Mouse (Mus musculus) heart, embryonic 14.5 days (tissue): ENCODE results near the gene Ipcef1. TPM values are rescaled to one million over a fixed set of nuclear protein-coding genes. Genes with fewer than 3 reads are reported as not detected.

ENCODE experiments used
- ATAC-seq: fragments of 200-750 bp; cut with Nextera tagmentation; 2 replicates; pipeline ENCODE4 v1.8.0; 2017; ENCODE audit warnings: low read depth, moderate TSS enrichment; ENCODE audit not compliant: insufficient number of reproducible peaks, insufficient read depth, low FRiP score
- H3K27ac ChIP-seq, 2 experiments: fragments of 200-500 bp in 1 of 2; fragments of 300-500 bp in 1 of 2; sonication (generic) in 1 of 2; replicated peaks in 1 of 2; 2 replicates each; pipeline ENCODE4 v1.5.1; 2012 to 2014; ENCODE audit warnings: low read depth in 2 of 2, low read length in 2 of 2, control low read depth in 1 of 2, mild to moderate bottlenecking in 1 of 2, mixed read lengths in 1 of 2; ENCODE audit not compliant: control insufficient read depth in 1 of 2, insufficient read depth in 1 of 2
- H3K27me3 ChIP-seq: fragments of 300-500 bp; sonication (generic); 2 replicates; pipeline ENCODE4 v1.6.1; 2014; ENCODE audit warnings: mild to moderate bottlenecking, low read length, control low read depth; ENCODE audit not compliant: control insufficient read depth, insufficient read depth
- H3K36me3 ChIP-seq: fragments of 300-500 bp; sonication (generic); 2 replicates; pipeline ENCODE4 v1.6.1; 2014; ENCODE audit warnings: mild to moderate bottlenecking, control low read depth, low read length, mixed read lengths; ENCODE audit not compliant: control insufficient read depth, insufficient read depth
- H3K4me1 ChIP-seq, 2 experiments: fragments of 200-500 bp in 1 of 2; fragments of 300-500 bp in 1 of 2; sonication (generic) in 1 of 2; 2 replicates each; pipeline ENCODE4 v1.6.1; 2012 to 2014; ENCODE audit warnings: low read length in 2 of 2, control low read depth in 1 of 2, mixed read lengths in 1 of 2; ENCODE audit not compliant: control insufficient read depth in 2 of 2, insufficient read depth in 2 of 2
- H3K4me2 ChIP-seq: fragments of 300-500 bp; sonication (generic); 2 replicates; pipeline ENCODE4 v1.6.1; 2014; ENCODE audit warnings: mild to moderate bottlenecking, low read length
- H3K4me3 ChIP-seq, 2 experiments: fragments of 200-500 bp in 1 of 2; fragments of 300-500 bp in 1 of 2; sonication (generic) in 1 of 2; 2 replicates each; pipeline ENCODE4 v1.5.1; 2012 to 2014; ENCODE audit warnings: low read length in 2 of 2, mild to moderate bottlenecking in 2 of 2, control low read depth in 1 of 2, low read depth in 1 of 2, moderate library complexity in 1 of 2; ENCODE audit not compliant: control insufficient read depth in 1 of 2, insufficient read depth in 1 of 2
- H3K9ac ChIP-seq: fragments of 300-500 bp; sonication (generic); 2 replicates; pipeline ENCODE4 v1.6.1; 2014; ENCODE audit warnings: mild to moderate bottlenecking, low read length
- H3K9me3 ChIP-seq: fragments of 300-500 bp; sonication (generic); 2 replicates; pipeline ENCODE4 v1.6.1; 2016; ENCODE audit warnings: low read length, control low read depth; ENCODE audit not compliant: control insufficient read depth
- WGBS: fragments of 180-500 bp; shearing (Covaris S2); extraction: QIAGEN DNeasy Blood & Tissue Kit; methylation state at CpG from one replicate; pipeline ENCODE4 v1.1.7; 2014; 5-methylcytosine and 5-hydroxymethylcytosine counted together
- polyA plus RNA-seq: library from polyadenylated mRNA; unstranded; fragments of >200 nt; fragmentation: Nextera tagmentation; extraction: Ambion mirVana; gene quantifications from 2 replicates; pipeline ENCODE4 v1.2.1, GENCODE M21; 2014

Gene Ipcef1
- polyA plus RNA-seq, 1 experiment from 2014 or later: not detected

DNA sequence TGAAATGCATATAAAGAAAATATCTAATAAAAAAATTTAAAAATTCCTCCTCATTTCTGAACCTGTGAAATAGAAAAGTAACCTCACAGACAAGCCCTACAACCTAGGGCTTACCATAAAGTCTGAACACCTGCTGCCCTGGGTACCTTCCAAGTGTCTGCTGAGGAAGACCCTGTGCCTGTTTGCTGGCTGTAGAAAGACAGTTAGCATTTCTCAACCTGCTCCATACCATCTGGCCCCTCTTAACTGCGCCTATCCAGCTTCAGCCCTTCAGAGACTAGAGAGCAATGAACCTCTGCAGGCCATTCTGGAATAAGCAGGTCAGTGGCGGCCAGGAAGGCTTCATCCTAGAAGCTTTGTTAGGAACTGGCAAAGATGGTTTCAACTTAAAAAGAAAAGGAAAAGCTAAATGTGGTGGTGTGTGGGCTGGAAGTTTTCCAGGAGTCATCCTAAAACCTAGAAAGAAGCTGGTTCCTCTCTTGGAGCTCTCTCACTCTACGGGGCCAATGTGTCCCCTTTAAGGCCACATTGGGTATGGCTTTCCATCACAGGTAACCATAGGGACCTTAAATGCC, 150.4 kb downstream of the Ipcef1 start:
- H3K4me1 ChIP-seq: no peaks in the 10 kb centered on the region
- no peak overlapping the region for H3K4me2 ChIP-seq
- H3K9me3 ChIP-seq: no peaks in the 10 kb centered on the region
- H3K27me3 ChIP-seq: no peaks in the 10 kb centered on the region
- no peak overlapping the region for H3K27ac ChIP-seq
- no peak for ATAC-seq
- WGBS: 69% methylated on average over 3 of the region's 3 CpGs
- H3K4me3 ChIP-seq: no peak overlapping the region
- no peak overlapping the region for H3K9ac ChIP-seq
- H3K36me3 ChIP-seq: no peaks in the 10 kb centered on the region

DNA sequence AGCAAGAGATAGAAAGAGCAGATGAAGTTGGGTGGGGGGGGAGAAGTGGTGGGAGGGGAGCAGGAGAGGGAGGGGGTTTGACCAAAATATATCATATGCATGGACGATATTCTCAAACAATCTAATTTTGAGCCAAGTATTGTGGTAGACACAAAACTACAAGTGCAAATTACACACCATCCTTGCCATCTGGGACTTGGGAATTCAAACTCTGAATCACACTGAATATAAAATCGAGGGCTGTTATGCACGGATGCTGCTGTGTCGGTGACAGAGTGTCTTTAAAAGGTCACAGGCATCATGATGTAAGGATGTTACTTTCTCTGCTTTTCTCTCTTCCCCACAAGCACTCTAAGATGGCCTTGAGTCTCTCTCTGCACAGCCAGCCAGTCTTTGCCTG, 152.2 kb downstream of the Ipcef1 start:
- no peak overlapping the region for H3K9ac ChIP-seq
- no peak overlapping the region for H3K4me2 ChIP-seq
- no peaks in the 10 kb centered on the region for H3K4me1 ChIP-seq
- H3K9me3 ChIP-seq: no peaks in the 10 kb centered on the region
- H3K36me3 ChIP-seq: no peaks in the 10 kb centered on the region
- H3K27ac ChIP-seq: no peak overlapping the region
- no peak overlapping the region for H3K4me3 ChIP-seq
- no peak for ATAC-seq
- WGBS: 83% methylated on average over 4 of the region's 4 CpGs
- H3K27me3 ChIP-seq: no peaks in the 10 kb centered on the region

DNA sequence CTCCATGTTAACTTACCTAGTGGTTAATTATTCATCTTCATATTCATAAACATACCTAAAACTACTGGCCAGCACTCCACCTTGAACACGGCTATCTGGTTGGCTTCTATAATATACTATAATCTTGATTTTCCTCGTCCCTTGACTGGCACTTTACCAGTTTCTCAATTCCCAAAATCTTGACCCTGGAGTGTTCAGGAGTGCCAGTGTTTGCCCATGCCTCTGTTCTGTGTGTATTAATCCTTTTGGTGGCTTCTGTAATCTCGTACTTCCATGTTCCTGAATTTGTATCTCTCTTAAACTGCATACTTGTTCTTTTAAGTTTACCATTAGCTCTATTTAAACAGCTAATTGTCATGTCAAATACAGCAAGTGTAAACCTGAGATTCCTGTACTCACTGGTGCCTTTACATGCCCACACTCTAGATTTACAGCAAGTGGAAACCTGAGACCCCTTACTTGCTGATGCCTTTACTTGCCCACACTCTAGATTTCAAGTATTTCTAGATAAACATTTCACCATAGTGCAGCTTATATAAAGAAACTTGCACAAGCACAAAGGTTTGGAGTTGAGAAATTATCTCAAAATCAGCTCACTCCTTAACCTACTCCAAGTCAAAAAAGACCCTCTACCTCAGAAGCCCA, 155.5 kb downstream of the Ipcef1 start:
- Histone ChIP-seq H3K9ac (no peak overlapping the region), H3K4me2 (no peak overlapping the region), H3K4me3 (no peak overlapping the region), H3K4me1 (no peaks in the 10 kb centered on the region), H3K27ac (no peak overlapping the region), H3K27me3 (no peaks in the 10 kb centered on the region), H3K36me3 (no peaks in the 10 kb centered on the region), H3K9me3 (no peaks in the 10 kb centered on the region)
- WGBS: 64% methylated on average over 3 of the region's 3 CpGs
- no peak for ATAC-seq

DNA sequence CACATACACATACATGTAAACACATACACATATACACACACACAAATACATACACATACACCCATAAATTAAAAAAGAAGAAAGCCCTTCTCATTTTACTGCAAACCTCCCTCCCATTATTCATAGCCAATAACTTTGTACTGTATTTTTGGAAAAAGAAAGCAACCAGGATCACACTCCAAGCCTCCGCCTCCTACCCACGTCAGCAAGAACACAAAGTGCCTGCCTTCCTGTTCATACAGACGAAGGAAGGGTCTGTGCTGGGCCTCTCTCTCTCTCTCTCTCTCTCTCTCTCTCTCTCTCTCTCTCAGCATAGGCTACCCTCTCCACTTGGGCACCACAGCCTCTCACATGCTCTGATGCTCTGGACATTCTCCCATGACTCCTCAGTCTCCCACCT, 156.5 kb downstream of the Ipcef1 start:
- no peak overlapping the region for H3K4me3 ChIP-seq
- no peak for ATAC-seq
- H3K27ac ChIP-seq: no peak overlapping the region
- H3K4me1 ChIP-seq: no peaks in the 10 kb centered on the region
- H3K27me3 ChIP-seq: no peaks in the 10 kb centered on the region
- 64% methylated on average over 3 of the region's 3 CpGs for WGBS
- no peaks in the 10 kb centered on the region for H3K9me3 ChIP-seq
- no peaks in the 10 kb centered on the region for H3K36me3 ChIP-seq
- H3K4me2 ChIP-seq: no peak overlapping the region
- no peak overlapping the region for H3K9ac ChIP-seq

DNA sequence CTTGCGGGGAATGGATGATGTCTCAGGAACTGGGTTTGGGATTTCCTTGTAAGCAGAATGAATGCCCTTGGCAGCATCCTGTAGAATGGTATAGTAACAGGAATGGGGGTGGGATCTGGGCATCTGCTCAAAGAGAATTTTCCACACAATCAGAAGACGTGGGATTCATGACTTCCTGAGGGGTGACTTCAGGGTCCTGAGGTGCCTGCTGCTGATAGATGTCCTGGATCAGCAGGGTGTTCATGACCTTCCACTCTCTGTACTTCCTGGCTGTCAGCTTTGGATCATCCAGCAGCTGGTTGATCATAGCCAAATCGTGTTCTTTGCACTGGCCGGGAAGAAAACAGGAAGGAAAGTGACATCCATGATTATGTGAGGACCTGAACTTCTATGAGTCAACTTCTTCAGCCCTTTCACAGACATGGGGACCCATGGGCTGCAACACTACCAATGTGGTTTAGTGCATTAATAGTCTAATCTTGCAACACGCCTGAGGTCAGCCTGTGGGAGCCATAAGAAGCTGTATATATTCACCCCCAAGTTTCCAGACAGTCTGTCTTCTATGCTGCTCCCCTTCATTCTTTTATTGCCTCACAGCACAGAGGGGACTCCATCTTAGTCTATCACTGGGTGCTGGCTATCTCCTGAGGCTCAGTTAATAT, 161.8 kb downstream of the Ipcef1 start:
- no peaks in the 10 kb centered on the region for H3K36me3 ChIP-seq
- H3K4me3 ChIP-seq: no peak overlapping the region
- WGBS: 60% methylated on average over 5 of the region's 5 CpGs
- no peak for ATAC-seq
- no peak overlapping the region for H3K4me2 ChIP-seq
- no peaks in the 10 kb centered on the region for H3K4me1 ChIP-seq
- no peak overlapping the region for H3K9ac ChIP-seq
- no peaks in the 10 kb centered on the region for H3K27me3 ChIP-seq
- no peak overlapping the region for H3K27ac ChIP-seq
- no peaks in the 10 kb centered on the region for H3K9me3 ChIP-seq

DNA sequence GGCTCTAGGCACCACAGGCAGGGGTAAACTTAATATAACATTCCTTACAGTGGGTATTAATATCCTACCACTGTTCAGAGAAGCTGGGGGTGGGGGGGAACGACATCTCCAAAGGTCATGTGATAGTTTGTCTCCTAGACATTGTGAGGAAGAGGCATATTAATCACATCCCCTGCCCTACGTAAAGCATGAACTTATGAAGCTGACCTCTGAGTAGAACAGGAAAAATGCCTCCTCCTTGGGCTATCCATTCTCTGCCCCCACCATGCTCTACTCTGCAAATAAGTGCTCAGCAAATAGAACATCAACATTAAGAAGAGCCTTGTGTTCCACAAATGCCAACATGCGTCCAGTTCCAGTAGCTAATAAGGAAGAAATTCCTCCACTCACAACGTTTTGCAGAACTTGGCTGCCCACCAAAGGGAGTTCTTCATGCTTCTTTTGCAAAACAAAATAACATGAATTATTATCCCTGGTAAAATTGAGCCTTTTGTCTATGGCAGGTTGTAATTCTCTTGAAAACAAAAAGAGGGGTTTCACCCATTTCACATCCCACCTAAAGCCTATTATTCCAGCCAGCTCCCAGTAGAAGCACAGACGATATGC, 162.5 kb downstream of the Ipcef1 start:
- Histone ChIP-seq H3K9ac (no peak overlapping the region), H3K36me3 (no peaks in the 10 kb centered on the region), H3K4me3 (no peak overlapping the region), H3K4me2 (no peak overlapping the region), H3K27me3 (no peaks in the 10 kb centered on the region), H3K9me3 (no peaks in the 10 kb centered on the region), H3K4me1 (no peaks in the 10 kb centered on the region), H3K27ac (no peak overlapping the region)
- ATAC-seq: no peak
- 67% methylated on average over 5 of the region's 5 CpGs for WGBS

DNA sequence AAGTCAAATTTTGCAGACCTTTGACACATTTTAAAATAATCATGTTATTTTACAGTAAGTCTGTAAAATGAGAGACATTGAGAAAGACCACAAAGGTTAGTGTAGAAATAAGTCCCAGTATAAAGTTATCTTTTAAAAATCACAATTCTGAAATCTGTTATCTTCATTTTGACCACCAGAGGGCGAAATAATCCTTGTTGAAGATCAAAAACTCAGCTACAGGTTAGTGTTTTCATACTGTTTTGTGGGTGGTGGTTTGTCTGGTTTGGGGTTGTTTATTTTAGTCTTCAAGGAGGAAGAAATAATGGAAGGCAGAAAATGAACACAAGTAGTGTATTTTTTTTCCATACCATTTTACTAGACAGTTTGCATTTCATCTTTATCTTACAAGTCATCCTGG, 166.8 kb downstream of the Ipcef1 start:
- Histone ChIP-seq H3K9ac (no peak overlapping the region), H3K9me3 (peaks cover 7% of the 10 kb centered on the region; the same call in 1 of the 2 replicates), H3K27me3 (no peaks in the 10 kb centered on the region), H3K27ac (no peak overlapping the region), H3K4me2 (no peak overlapping the region), H3K4me3 (no peak overlapping the region), H3K4me1 (no peaks in the 10 kb centered on the region), H3K36me3 (no peaks in the 10 kb centered on the region)
- no peak for ATAC-seq
- WGBS: 0% methylated on average over 1 of the region's 1 CpGs
